Mouse (Mus musculus) midbrain, embryonic 13.5 days (tissue): ENCODE measurements at regions not wholly inside any gene's neighbourhood (a gene's known extent, or its start where the extent isn't known, plus 50 kb on each side); places are given as distances from the start of the nearest gene placed in this dataset.
A peak's percentile ranks its signal among the peaks of the same experiment; 100 is the strongest.

Experiments used
- ATAC-seq: fragments of 200-750 bp; cut with Nextera tagmentation; 2 replicates; pipeline ENCODE4 v1.8.0; 2017; ENCODE audit warnings: mild to moderate bottlenecking, moderate TSS enrichment, moderate library complexity
- H3K27ac ChIP-seq: fragments of 300-500 bp; sonication (generic); 2 replicates; pipeline ENCODE4 v1.5.1; 2015; ENCODE audit warnings: inconsistent platforms, mild to moderate bottlenecking, moderate library complexity
- H3K27me3 ChIP-seq: fragments of 300-500 bp; sonication (generic); 2 replicates; pipeline ENCODE4 v1.6.1; 2015; ENCODE audit warnings: mild to moderate bottlenecking, inconsistent platforms
- H3K36me3 ChIP-seq: fragments of 300-500 bp; sonication (generic); 2 replicates; pipeline ENCODE4 v1.6.1; 2015; ENCODE audit warnings: mild to moderate bottlenecking, inconsistent platforms
- H3K4me1 ChIP-seq: fragments of 300-500 bp; sonication (generic); replicated peaks from 2 replicates; pipeline ENCODE4 v1.6.1; 2015; ENCODE audit warnings: inconsistent platforms
- H3K4me2 ChIP-seq: fragments of 300-500 bp; sonication (generic); replicated peaks from 2 replicates; pipeline ENCODE4 v1.6.1; 2015; ENCODE audit warnings: moderate library complexity, mild to moderate bottlenecking, inconsistent platforms
- H3K4me3 ChIP-seq: fragments of 300-500 bp; sonication (generic); replicated peaks from 2 replicates; pipeline ENCODE4 v1.5.1; 2015; ENCODE audit warnings: mild to moderate bottlenecking, inconsistent platforms
- H3K9ac ChIP-seq: fragments of 300-500 bp; sonication (generic); replicated peaks from 2 replicates; pipeline ENCODE4 v1.6.1; 2015; ENCODE audit warnings: mild to moderate bottlenecking, inconsistent platforms
- H3K9me3 ChIP-seq: fragments of 300-500 bp; sonication (generic); 2 replicates; pipeline ENCODE4 v1.6.1; 2016; ENCODE audit warnings: mild to moderate bottlenecking, inconsistent platforms
- WGBS: fragments of 180-500 bp; shearing (Covaris S2); methylation state at CpG from one replicate; pipeline ENCODE4 v1.1.7; 2015; 5-methylcytosine and 5-hydroxymethylcytosine counted together

DNA sequence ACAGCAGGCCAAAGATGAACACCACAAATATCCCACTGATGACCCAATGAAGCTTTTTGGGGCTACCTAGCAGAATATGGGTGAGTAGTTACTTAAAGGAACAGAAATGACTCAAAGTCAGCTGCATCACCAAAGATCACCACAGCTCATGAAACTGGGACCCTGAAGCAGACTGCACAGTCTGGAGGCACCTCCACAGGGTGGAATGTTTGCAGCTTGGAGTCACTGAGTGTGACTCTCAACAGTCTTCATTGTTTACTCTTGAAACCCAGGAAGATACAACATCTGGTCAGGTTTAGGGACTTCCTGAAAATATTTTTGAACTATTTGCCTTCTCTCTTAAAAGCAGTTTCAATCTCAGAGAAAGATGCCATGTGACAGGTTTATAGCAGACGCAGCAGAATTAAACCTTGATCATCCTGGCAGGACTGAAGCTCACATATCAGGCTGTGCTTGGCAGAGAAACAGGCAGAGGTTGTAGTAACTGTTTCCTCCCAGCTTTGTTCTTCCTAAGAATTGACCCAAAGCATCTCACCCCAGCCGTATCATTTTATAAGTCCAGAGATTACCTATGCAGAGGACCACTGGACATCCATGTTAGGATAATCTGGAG lies 944.1 kb upstream of the Adgrl4 start:
- no peak overlapping the region for H3K4me2 ChIP-seq
- H3K9ac ChIP-seq: no peak overlapping the region
- H3K4me3 ChIP-seq: no peak overlapping the region
- no peaks in the 10 kb centered on the region for H3K36me3 ChIP-seq
- no peaks in the 10 kb centered on the region for H3K27me3 ChIP-seq
- H3K27ac ChIP-seq: no peak overlapping the region
- H3K9me3 ChIP-seq: no peaks in the 10 kb centered on the region
- no peaks in the 10 kb centered on the region for H3K4me1 ChIP-seq
- no peak for ATAC-seq
- 89% methylated on average over 2 of the region's 2 CpGs for WGBS

- no peak overlapping the region for H3K9ac ChIP-seq
- H3K4me2 ChIP-seq: no peak overlapping the region
- H3K27ac ChIP-seq: no peak overlapping the region
- WGBS: 92% methylated on average over 3 of the region's 3 CpGs
- H3K27me3 ChIP-seq: no peaks in the 10 kb centered on the region
- H3K4me1 ChIP-seq: no peaks in the 10 kb centered on the region
- ATAC-seq: no peak
- no peaks in the 10 kb centered on the region for H3K9me3 ChIP-seq
- H3K4me3 ChIP-seq: no peak overlapping the region
- no peaks in the 10 kb centered on the region for H3K36me3 ChIP-seq
Measured at GRCm38 (mm10) chr3:150530966-150531365, 906.7 kb upstream of the Adgrl4 start.

- Histone ChIP-seq H3K4me3 (no peak overlapping the region), H3K9ac (no peak overlapping the region), H3K27ac (no peak overlapping the region), H3K4me2 (no peak overlapping the region), H3K4me1 (no peaks in the 10 kb centered on the region), H3K36me3 (no peaks in the 10 kb centered on the region), H3K27me3 (no peaks in the 10 kb centered on the region), H3K9me3 (no peaks in the 10 kb centered on the region)
- 89% methylated on average over 5 of the region's 5 CpGs for WGBS
- ATAC-seq: no peak
Measured at GRCm38 (mm10) chr3:150543118-150543517, 894.6 kb upstream of the Adgrl4 start.

- WGBS: 70% methylated on average over 1 of the region's 1 CpGs
- no peak overlapping the region for H3K27ac ChIP-seq
- H3K9ac ChIP-seq: no peak overlapping the region
- no peak overlapping the region for H3K4me3 ChIP-seq
- no peaks in the 10 kb centered on the region for H3K9me3 ChIP-seq
- no peak overlapping the region for H3K4me2 ChIP-seq
- no peaks in the 10 kb centered on the region for H3K27me3 ChIP-seq
- H3K36me3 ChIP-seq: no peaks in the 10 kb centered on the region
- ATAC-seq: peak; percentile 63; the same call in 1 of the 2 replicates
- 0 out of 2 replicates have a peak, but pooled peaks cover 3% of the 10 kb centered on the region for H3K4me1 ChIP-seq
Measured at GRCm38 (mm10) chr3:150588474-150588873, 849.2 kb upstream of the Adgrl4 start.

DNA sequence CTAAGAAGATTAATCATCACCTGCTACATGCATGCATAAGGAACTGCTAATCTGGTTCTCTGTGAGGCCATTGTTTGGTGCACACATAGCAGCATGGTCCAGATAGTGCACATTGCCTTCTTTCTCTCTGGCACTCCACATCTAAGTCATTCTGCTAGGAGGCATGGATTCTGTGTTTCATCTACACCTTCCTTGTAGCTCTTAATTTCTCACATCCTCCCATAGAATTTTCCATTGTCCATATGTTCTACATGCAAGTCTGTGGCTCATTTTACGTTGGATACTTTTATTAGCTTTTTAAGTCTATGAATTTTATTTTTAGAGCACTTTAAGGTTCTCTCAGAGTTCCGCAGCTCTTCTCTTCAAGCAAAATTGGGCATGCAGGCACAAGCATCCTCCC lies 846.7 kb upstream of the Adgrl4 start:
- Histone ChIP-seq H3K4me1 (0 out of 2 replicates have a peak, but pooled peaks cover 3% of the 10 kb centered on the region), H3K27ac (no peak overlapping the region), H3K9me3 (no peaks in the 10 kb centered on the region), H3K36me3 (no peaks in the 10 kb centered on the region), H3K27me3 (no peaks in the 10 kb centered on the region), H3K9ac (no peak overlapping the region), H3K4me2 (no peak overlapping the region), H3K4me3 (no peak overlapping the region)
- 93% methylated on average over 2 of the region's 2 CpGs for WGBS
- ATAC-seq: no peak

DNA sequence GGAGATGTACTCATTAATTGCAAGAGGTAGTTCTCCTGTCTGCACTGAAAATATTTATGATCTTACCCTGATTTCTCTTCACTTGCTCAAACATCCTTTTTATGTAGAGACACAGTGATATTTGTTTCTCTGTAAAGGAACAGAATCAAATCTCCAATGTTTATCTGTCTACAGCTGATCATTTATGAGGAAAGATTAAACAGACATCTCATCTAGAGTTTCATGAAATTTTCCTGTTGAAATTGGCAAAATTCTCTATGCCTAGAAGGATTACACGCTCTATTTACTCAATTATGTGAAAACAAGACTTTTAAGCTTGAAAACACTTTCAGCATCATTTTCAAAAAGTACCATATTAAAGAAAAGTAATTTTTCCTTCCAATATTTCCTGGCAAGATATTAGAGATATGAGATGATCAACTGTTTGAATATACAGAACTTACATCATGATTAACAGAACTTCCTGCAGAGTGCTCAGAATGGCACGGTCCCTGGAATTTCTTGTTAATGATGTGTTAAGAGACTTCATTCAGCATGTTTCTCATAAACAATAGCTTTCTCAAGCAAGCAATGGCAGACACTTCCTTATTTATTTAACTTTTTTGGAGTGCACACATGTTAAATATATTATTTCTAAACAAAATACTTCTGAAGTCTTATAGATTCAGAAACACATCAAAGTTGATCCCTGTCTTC lies 834.1 kb upstream of the Adgrl4 start:
- Histone ChIP-seq H3K27ac (no peak overlapping the region), H3K9me3 (no peaks in the 10 kb centered on the region), H3K27me3 (no peaks in the 10 kb centered on the region), H3K4me2 (no peak overlapping the region), H3K4me1 (no peaks in the 10 kb centered on the region), H3K9ac (no peak overlapping the region), H3K36me3 (no peaks in the 10 kb centered on the region), H3K4me3 (no peak overlapping the region)
- WGBS: 86% methylated on average over 2 of the region's 2 CpGs
- ATAC-seq: no peak

DNA sequence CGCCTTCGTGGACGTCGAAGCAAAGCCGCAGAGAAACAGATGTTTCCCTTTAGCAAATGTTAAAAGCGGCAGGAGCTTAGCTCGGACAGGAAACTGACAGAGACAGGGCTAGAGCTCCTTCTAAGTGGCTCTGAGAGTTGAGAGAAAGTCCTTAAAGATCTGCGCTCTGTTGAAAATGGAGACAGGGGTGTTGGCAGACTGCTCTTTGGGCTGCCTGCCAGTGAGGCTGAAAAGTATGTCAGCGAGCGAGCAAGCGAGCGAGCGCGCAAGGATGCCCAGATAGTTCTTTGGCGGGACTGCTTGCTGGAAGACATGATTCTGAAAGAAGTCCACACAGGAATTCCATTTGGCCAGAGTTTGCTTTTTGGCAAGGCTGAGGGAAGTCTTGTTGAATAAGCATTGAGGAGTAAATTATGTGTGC lies 827.0 kb upstream of the Adgrl4 start:
- no peaks in the 10 kb centered on the region for H3K36me3 ChIP-seq
- H3K4me3 ChIP-seq: no peak overlapping the region
- no peak overlapping the region for H3K9ac ChIP-seq
- H3K27ac ChIP-seq: no peak overlapping the region
- WGBS: 88% methylated on average over 15 of the region's 15 CpGs
- H3K27me3 ChIP-seq: no peaks in the 10 kb centered on the region
- no peaks in the 10 kb centered on the region for H3K9me3 ChIP-seq
- no peak overlapping the region for H3K4me2 ChIP-seq
- H3K4me1 ChIP-seq: no peaks in the 10 kb centered on the region
- ATAC-seq: no peak

GRCm38 (mm10) chr3:150637544-150637943 lies 800.1 kb upstream of the Adgrl4 start:
- no peak overlapping the region for H3K4me2 ChIP-seq
- H3K4me3 ChIP-seq: no peak overlapping the region
- no peak overlapping the region for H3K9ac ChIP-seq
- no peak for ATAC-seq
- 94% methylated on average over 3 of the region's 3 CpGs for WGBS
- no peaks in the 10 kb centered on the region for H3K4me1 ChIP-seq
- no peaks in the 10 kb centered on the region for H3K9me3 ChIP-seq
- no peak overlapping the region for H3K27ac ChIP-seq
- no peaks in the 10 kb centered on the region for H3K36me3 ChIP-seq
- no peaks in the 10 kb centered on the region for H3K27me3 ChIP-seq

GRCm38 (mm10) chr3:150640004-150640676 lies 797.5 kb upstream of the Adgrl4 start:
- ATAC-seq: no peak
- no peak overlapping the region for H3K4me2 ChIP-seq
- H3K9ac ChIP-seq: no peak overlapping the region
- no peaks in the 10 kb centered on the region for H3K36me3 ChIP-seq
- H3K27ac ChIP-seq: no peak overlapping the region
- no peak overlapping the region for H3K4me3 ChIP-seq
- H3K4me1 ChIP-seq: no peaks in the 10 kb centered on the region
- H3K27me3 ChIP-seq: no peaks in the 10 kb centered on the region
- no peaks in the 10 kb centered on the region for H3K9me3 ChIP-seq
- 95% methylated on average over 8 of the region's 8 CpGs for WGBS

DNA sequence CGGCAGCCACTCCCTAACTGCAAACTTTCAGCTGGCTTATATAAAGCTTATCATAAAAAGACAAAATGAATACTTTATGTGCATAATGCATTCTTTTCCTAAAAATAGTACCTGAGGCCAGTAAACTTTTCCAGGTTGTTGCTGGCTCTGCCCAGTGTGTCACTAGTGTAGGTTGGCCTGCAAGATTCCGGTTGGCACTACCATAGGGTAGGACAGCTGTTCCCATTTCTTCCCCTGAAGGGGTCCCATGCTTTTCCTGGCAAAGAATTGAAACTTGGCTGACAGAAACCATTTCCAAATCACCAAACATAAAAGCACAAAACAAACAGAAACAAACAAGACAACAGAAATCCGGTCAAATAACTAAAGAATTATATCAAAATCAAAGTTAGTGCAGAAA lies 789.6 kb upstream of the Adgrl4 start:
- no peak overlapping the region for H3K4me3 ChIP-seq
- H3K36me3 ChIP-seq: no peaks in the 10 kb centered on the region
- H3K4me1 ChIP-seq: no peaks in the 10 kb centered on the region
- ATAC-seq: no peak
- no peaks in the 10 kb centered on the region for H3K9me3 ChIP-seq
- no peaks in the 10 kb centered on the region for H3K27me3 ChIP-seq
- no peak overlapping the region for H3K27ac ChIP-seq
- H3K9ac ChIP-seq: no peak overlapping the region
- no peak overlapping the region for H3K4me2 ChIP-seq
- 89% methylated on average over 3 of the region's 3 CpGs for WGBS

- Histone ChIP-seq H3K9ac (no peak overlapping the region), H3K9me3 (no peaks in the 10 kb centered on the region), H3K36me3 (no peaks in the 10 kb centered on the region), H3K27ac (no peak overlapping the region), H3K27me3 (no peaks in the 10 kb centered on the region), H3K4me3 (no peak overlapping the region), H3K4me2 (no peak overlapping the region), H3K4me1 (no peaks in the 10 kb centered on the region)
- 85% methylated on average over 3 of the region's 3 CpGs for WGBS
- no peak for ATAC-seq
Measured at GRCm38 (mm10) chr3:150649783-150650565, 787.7 kb upstream of the Adgrl4 start.

DNA sequence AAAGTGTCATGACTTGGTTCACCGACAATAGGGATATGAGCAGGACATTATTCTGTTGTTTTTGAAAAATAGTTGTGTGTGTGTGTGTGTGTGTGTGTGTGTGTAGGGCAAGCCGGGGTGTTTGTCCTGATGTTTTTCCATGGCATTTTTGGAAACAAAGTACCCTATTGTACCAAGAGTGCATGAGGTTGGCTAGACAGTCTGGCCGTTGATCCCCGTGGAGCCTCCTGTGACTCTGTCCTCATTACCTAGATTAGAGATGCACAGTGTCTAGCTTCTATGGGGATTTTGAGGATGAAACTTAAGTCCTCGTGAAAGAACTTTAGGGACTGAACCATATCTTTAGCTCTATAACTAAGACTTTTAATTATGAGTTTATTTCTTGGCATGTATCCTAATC lies 741.9 kb upstream of the Adgrl4 start:
- H3K9ac ChIP-seq: no peak overlapping the region
- no peak overlapping the region for H3K4me2 ChIP-seq
- no peaks in the 10 kb centered on the region for H3K36me3 ChIP-seq
- H3K27me3 ChIP-seq: no peaks in the 10 kb centered on the region
- no peak for ATAC-seq
- H3K4me1 ChIP-seq: no peaks in the 10 kb centered on the region
- H3K27ac ChIP-seq: no peak overlapping the region
- H3K9me3 ChIP-seq: no peaks in the 10 kb centered on the region
- no peak overlapping the region for H3K4me3 ChIP-seq
- 85% methylated on average over 5 of the region's 5 CpGs for WGBS
